Mouse (Mus musculus): Measurements from ENCODE around the gene Ccdc142. TPM values are rescaled to one million over a fixed set of nuclear protein-coding genes. Genes with fewer than 3 reads are reported as not detected.

The Ccdc142 gene
- polyA plus RNA-seq, 1 experiment from 2014 or later: 1.5 TPM

GRCm38 (mm10) chr6:83153038-83153437 is 51.6 kb downstream of the Ccdc142 start:
- WGBS: 87% methylated on average over 12 of the region's 12 CpGs
- H3K9ac ChIP-seq (replicated peaks; ENCODE audit: low read depth): no peak overlapping the region
- H3K9me3 ChIP-seq (ENCODE audit: low read length): no peaks in the 10 kb centered on the region
- no peak overlapping the region for H3K4me3 ChIP-seq (ENCODE audit: low read depth, low read length)
- DNase-seq (ENCODE audit: low spot score) (no peak), ATAC-seq (no peak)
- 0 out of 2 replicates have a peak, but pooled peaks cover 2% of the 10 kb centered on the region for H3K4me1 ChIP-seq (ENCODE audit: insufficient read depth, low read depth, low read length)
- no peaks in the 10 kb centered on the region for H3K27me3 ChIP-seq (replicated peaks; ENCODE audit: insufficient read depth, low read length)
- H3K27ac ChIP-seq (ENCODE audit: low read length): no peak overlapping the region
- H3K36me3 ChIP-seq (ENCODE audit: insufficient read depth, low read length): no peaks in the 10 kb centered on the region; the same call in 1 of the 2 replicates
- H3K4me2 ChIP-seq (replicated peaks; ENCODE audit: low read depth, low read length): no peak overlapping the region
- TF ChIP-seq EP300 (IDR thresholded peaks at IDR 0.05) (no peak), CTCF (IDR thresholded peaks at IDR 0.05) (no peak)

- DNase-seq (ENCODE audit: low spot score): no peak
- no peak overlapping the region for H3K9ac ChIP-seq (replicated peaks; ENCODE audit: low read depth)
- TF ChIP-seq EP300 (IDR thresholded peaks at IDR 0.05): no peak
- TF ChIP-seq CTCF (IDR thresholded peaks at IDR 0.05): no peak
- ATAC-seq: no peak
- WGBS: 56% methylated on average over 5 of the region's 5 CpGs
- no peak overlapping the region for H3K4me2 ChIP-seq (replicated peaks; ENCODE audit: low read depth, low read length)
- no peaks in the 10 kb centered on the region for H3K27me3 ChIP-seq (replicated peaks; ENCODE audit: insufficient read depth, low read length)
- no peak overlapping the region for H3K4me3 ChIP-seq (ENCODE audit: low read depth, low read length)
- H3K27ac ChIP-seq (ENCODE audit: low read length): no peak overlapping the region
- H3K36me3 ChIP-seq (ENCODE audit: insufficient read depth, low read length): no peaks in the 10 kb centered on the region
- no peaks in the 10 kb centered on the region for H3K9me3 ChIP-seq (ENCODE audit: low read length)
- 0 out of 2 replicates have a peak, but pooled peaks cover 2% of the 10 kb centered on the region for H3K4me1 ChIP-seq (ENCODE audit: insufficient read depth, low read depth, low read length)
Observed at GRCm38 (mm10) chr6:83153485-83153884, 52.1 kb downstream of the Ccdc142 start.

DNA sequence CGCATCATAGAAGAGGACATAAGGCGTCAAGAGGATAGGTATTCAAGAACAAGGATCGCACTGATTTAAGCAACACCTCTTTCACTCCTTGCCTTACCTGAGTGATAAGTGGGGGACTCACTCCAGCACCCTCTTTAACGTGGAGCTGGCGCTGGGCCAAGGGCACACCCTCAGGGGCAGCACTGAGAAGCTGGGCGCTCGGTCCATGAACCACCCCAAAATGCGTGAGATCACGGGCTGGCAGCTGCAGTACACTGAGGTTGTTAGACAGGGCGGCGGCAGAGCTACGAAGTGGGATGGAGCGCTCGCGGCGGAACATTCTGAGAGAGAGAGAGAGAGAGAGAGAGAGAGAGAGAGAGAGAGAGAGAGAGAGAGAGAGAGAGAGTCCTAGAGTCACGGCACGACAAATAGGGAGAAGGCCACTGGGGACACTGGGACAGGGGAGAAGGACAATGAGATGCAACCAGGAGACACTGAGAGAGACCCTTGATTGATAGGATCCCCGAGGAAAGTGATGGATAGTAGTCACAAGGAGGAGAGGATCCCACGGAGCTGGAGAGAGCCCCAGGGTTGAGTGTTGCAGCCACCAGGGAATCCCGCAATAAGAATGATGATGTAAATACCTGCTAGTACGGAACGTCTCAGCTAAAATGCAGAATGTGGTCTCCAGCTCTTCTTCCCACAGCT is 54.3 kb downstream of the Ccdc142 start:
- Histone ChIP-seq H3K4me1 (ENCODE audit: insufficient read depth, low read depth, low read length) (0 out of 2 replicates have a peak, but pooled peaks cover 2% of the 10 kb centered on the region), H3K27me3 (replicated peaks; ENCODE audit: insufficient read depth, low read length) (no peaks in the 10 kb centered on the region), H3K4me3 (ENCODE audit: low read depth, low read length) (peak overlapping the region; percentile 37), H3K9ac (replicated peaks; ENCODE audit: low read depth) (no peak overlapping the region; the same call in 1 of the 2 replicates), H3K27ac (ENCODE audit: low read length) (no peak overlapping the region), H3K4me2 (replicated peaks; ENCODE audit: low read depth, low read length) (peak overlapping the region; percentile 72), H3K9me3 (ENCODE audit: low read length) (no peaks in the 10 kb centered on the region), H3K36me3 (ENCODE audit: insufficient read depth, low read length) (no peaks in the 10 kb centered on the region)
- no peak for DNase-seq (ENCODE audit: low spot score)
- no peak for ATAC-seq
- TF ChIP-seq EP300 (IDR thresholded peaks at IDR 0.05): no peak
- no peak for TF ChIP-seq CTCF (IDR thresholded peaks at IDR 0.05)
- 7% methylated on average over 23 of the region's 23 CpGs for WGBS

DNA sequence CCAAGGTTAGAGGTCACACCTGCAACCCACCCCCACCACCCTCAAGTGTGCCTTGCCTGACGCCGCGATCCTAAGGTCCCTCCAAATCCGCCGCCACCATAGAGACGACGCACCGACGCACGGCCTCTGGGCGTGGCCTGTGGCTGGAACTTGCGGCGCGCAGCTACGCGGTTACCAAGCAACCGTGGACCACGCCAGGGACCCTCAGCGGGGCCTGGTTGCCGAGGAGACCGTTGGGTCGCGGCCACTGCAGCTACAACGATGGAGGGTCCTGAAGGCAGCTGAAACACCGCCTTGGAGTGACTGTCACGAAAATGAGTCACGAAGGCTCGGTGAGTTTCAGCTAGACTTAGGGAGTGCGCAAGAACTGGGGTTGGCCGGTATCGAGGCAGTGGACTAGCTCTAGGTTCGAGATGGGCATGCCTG is 54.9 kb downstream of the Ccdc142 start, which contains the start of the genes Wdr54 and 1700003E16Rik:
Gene Wdr54, minus strand, starts transcription at position 139 of the 426 bp plus-strand sequence.
Gene 1700003E16Rik, plus strand, starts transcription at position 146 of the 426 bp plus-strand sequence.
- DNase-seq (ENCODE audit: low spot score) (peak; percentile 40), ATAC-seq (peak; percentile 71)
- 0 out of 2 replicates have a peak, but pooled peaks cover 2% of the 10 kb centered on the region for H3K4me1 ChIP-seq (ENCODE audit: insufficient read depth, low read depth, low read length)
- H3K4me2 ChIP-seq (replicated peaks; ENCODE audit: low read depth, low read length): peak within 1 kb of the TSS; percentile 72
- H3K9me3 ChIP-seq (ENCODE audit: low read length): no peaks in the 10 kb centered on the region
- peak within 1 kb of the TSS; percentile 37 for H3K4me3 ChIP-seq (ENCODE audit: low read depth, low read length)
- H3K36me3 ChIP-seq (ENCODE audit: insufficient read depth, low read length): no peaks in the 10 kb centered on the region
- H3K27me3 ChIP-seq (replicated peaks; ENCODE audit: insufficient read depth, low read length): 0 out of 2 replicates have a peak, but pooled peaks cover 1% of the 10 kb centered on the region
- H3K9ac ChIP-seq (replicated peaks; ENCODE audit: low read depth): no peak within 1 kb of the TSS; the same call in 1 of the 2 replicates
- no peak for TF ChIP-seq EP300 (IDR thresholded peaks at IDR 0.05)
- TF ChIP-seq CTCF (IDR thresholded peaks at IDR 0.05): no peak
- 1% methylated on average over 32 of the region's 32 CpGs for WGBS
- no peak within 1 kb of the TSS for H3K27ac ChIP-seq (ENCODE audit: low read length)

MicroRNAs encoded within 50 kb of the gene (microRNA counts, 519-probe panel; counts per million panel counts)
- microRNA mmu-miR-3470a+mmu-miR-3470b: not detected

Small RNA genes within 50 kb of the gene (microRNA-seq; reads per million reads assigned to microRNA genes)
- not detected for gene Mir3470a

Other genes starting within 250 kb of the Ccdc142 start
- gene Sema4f, start 161.8 kb upstream of the Ccdc142 start, polyA plus RNA-seq (2015; fragmentation: Nextera tagmentation; extraction: Ambion mirVana): 8.8 and 14.3 TPM in 2 replicates
- 1.8 and 2.5 TPM in 2 replicates for gene M1ap, start 154.7 kb upstream of the Ccdc142 start, polyA plus RNA-seq (2015; fragmentation: Nextera tagmentation; extraction: Ambion mirVana)
- 22.8 and 23.3 TPM in 2 replicates for gene Dok1, start 68.1 kb upstream of the Ccdc142 start, polyA plus RNA-seq (2015; fragmentation: Nextera tagmentation; extraction: Ambion mirVana)
- 10.1 and 11.4 TPM in 2 replicates for gene Loxl3, start 67.4 kb upstream of the Ccdc142 start, polyA plus RNA-seq (2015; fragmentation: Nextera tagmentation; extraction: Ambion mirVana)
- 201 and 205 TPM in 2 replicates for gene Aup1, start 47.1 kb upstream of the Ccdc142 start, polyA plus RNA-seq (2015; fragmentation: Nextera tagmentation; extraction: Ambion mirVana)
- 50.5 and 55.5 TPM in 2 replicates for gene Htra2, start 46.3 kb upstream of the Ccdc142 start, polyA plus RNA-seq (2015; fragmentation: Nextera tagmentation; extraction: Ambion mirVana)
- 1.9 and 2.4 TPM in 2 replicates for gene Dqx1, start 43.8 kb upstream of the Ccdc142 start, polyA plus RNA-seq (2015; fragmentation: Nextera tagmentation; extraction: Ambion mirVana)
- gene Tlx2, start 31.3 kb upstream of the Ccdc142 start, polyA plus RNA-seq (2015; fragmentation: Nextera tagmentation; extraction: Ambion mirVana): not detected in 2 replicates
- 24.3 and 26.0 TPM in 2 replicates for gene Pcgf1, start 23.7 kb upstream of the Ccdc142 start, polyA plus RNA-seq (2015; fragmentation: Nextera tagmentation; extraction: Ambion mirVana)
- 1.9 and 3.4 TPM in 2 replicates for gene Lbx2, start 15.2 kb upstream of the Ccdc142 start, polyA plus RNA-seq (2015; fragmentation: Nextera tagmentation; extraction: Ambion mirVana)
- 1.9 TPM in 2 replicates for gene Gm42688, start within 50 bp of the Ccdc142 start, polyA plus RNA-seq (2015; fragmentation: Nextera tagmentation; extraction: Ambion mirVana)
- 127 and 128 TPM in 2 replicates for gene Mrpl53, start 7.4 kb downstream of the Ccdc142 start, polyA plus RNA-seq (2015; fragmentation: Nextera tagmentation; extraction: Ambion mirVana)
- 21.6 and 23.5 TPM in 2 replicates for gene Mogs, start 13.9 kb downstream of the Ccdc142 start, polyA plus RNA-seq (2015; fragmentation: Nextera tagmentation; extraction: Ambion mirVana)
- 57.9 and 62.4 TPM in 2 replicates for gene Wbp1, start 20.0 kb downstream of the Ccdc142 start, polyA plus RNA-seq (2015; fragmentation: Nextera tagmentation; extraction: Ambion mirVana)
- gene Ino80b, start 23.8 kb downstream of the Ccdc142 start, polyA plus RNA-seq (2015; fragmentation: Nextera tagmentation; extraction: Ambion mirVana): 14.5 and 18.1 TPM in 2 replicates
- gene Rtkn, start 33.9 kb downstream of the Ccdc142 start, polyA plus RNA-seq (2015; fragmentation: Nextera tagmentation; extraction: Ambion mirVana): 51.2 and 63.8 TPM in 2 replicates
- 3.1 and 3.3 TPM in 2 replicates for gene Wdr54, start 54.8 kb downstream of the Ccdc142 start, polyA plus RNA-seq (2015; fragmentation: Nextera tagmentation; extraction: Ambion mirVana)
- 6.1 and 9.8 TPM in 2 replicates for gene 1700003E16Rik, start 54.8 kb downstream of the Ccdc142 start, polyA plus RNA-seq (2015; fragmentation: Nextera tagmentation; extraction: Ambion mirVana)
- gene Dctn1, start 64.3 kb downstream of the Ccdc142 start, polyA plus RNA-seq (2015; fragmentation: Nextera tagmentation; extraction: Ambion mirVana): 55.3 and 63.7 TPM in 2 replicates
- gene Slc4a5, start 118.2 kb downstream of the Ccdc142 start, polyA plus RNA-seq (2015; fragmentation: Nextera tagmentation; extraction: Ambion mirVana): 5.0 and 5.3 TPM in 2 replicates
- gene Mthfd2, start 224.3 kb downstream of the Ccdc142 start, polyA plus RNA-seq (2015; fragmentation: Nextera tagmentation; extraction: Ambion mirVana): 6.3 and 7.8 TPM in 2 replicates
- gene Mob1a, start 224.4 kb downstream of the Ccdc142 start, polyA plus RNA-seq (2015; fragmentation: Nextera tagmentation; extraction: Ambion mirVana): 41.3 and 47.6 TPM in 2 replicates
- gene Bola3, start 247.5 kb downstream of the Ccdc142 start, polyA plus RNA-seq (2015; fragmentation: Nextera tagmentation; extraction: Ambion mirVana): 101 and 120 TPM in 2 replicates